Mouse (Mus musculus): ENCODE measurements around the gene Ppox. TPM values are rescaled to one million over a fixed set of nuclear protein-coding genes. Genes with fewer than 3 reads are reported as not detected.
"Not testable (repeated sequence)": the region's sequence is repeated elsewhere in the genome, so short reads cannot be mapped to it uniquely, and the experiment has no call there.

Gene Ppox
- polyA plus RNA-seq, 1 experiment: 136 TPM

DNA sequence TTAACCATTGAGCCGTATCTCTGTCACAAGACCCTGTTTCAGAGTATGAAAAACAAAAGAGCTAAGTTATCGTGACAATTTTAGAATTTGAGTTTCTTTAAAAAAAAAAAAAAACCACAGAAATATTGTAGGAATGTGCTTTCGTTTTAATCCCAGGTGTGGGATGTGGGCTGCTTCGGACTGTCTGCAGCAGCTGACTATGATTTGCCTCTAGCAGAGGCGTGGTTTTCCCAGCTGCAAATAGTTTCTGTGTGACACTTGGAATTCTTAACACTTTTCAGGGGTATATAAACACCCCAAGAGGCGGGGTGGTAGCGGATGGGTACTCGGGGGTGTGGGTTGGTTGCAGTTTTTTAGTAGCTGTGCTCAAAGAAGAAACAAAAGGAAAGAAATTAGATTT lies 35.6 kb downstream of the Ppox start:
- no peak for DNase-seq (ENCODE audit: low spot score)

DNA sequence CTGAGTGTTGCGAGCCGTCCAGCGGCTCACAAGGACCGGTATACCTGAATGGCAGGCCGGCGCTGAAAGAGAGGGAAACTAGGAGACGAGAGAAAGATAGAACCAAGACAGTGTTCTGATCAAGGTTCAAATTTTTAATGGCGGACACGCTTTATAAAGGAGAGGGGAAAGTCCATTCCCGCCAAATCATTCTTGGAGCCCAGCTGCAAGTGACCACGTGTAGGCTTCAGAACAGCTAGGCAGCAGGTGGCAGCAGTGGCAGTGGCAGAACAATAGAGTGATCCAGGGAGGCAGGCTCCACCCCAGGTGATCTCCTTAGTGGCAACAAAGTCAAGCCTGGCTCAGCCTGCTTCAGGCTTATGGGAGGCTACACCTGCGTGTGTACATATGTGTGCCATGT lies 39.0 kb downstream of the Ppox start:
- DNase-seq (ENCODE audit: low spot score): not testable (repeated sequence)

GRCm38 (mm10) chr1:171240911-171241310 lies 40.1 kb downstream of the Ppox start:
- no peak for DNase-seq (ENCODE audit: low spot score)

DNA sequence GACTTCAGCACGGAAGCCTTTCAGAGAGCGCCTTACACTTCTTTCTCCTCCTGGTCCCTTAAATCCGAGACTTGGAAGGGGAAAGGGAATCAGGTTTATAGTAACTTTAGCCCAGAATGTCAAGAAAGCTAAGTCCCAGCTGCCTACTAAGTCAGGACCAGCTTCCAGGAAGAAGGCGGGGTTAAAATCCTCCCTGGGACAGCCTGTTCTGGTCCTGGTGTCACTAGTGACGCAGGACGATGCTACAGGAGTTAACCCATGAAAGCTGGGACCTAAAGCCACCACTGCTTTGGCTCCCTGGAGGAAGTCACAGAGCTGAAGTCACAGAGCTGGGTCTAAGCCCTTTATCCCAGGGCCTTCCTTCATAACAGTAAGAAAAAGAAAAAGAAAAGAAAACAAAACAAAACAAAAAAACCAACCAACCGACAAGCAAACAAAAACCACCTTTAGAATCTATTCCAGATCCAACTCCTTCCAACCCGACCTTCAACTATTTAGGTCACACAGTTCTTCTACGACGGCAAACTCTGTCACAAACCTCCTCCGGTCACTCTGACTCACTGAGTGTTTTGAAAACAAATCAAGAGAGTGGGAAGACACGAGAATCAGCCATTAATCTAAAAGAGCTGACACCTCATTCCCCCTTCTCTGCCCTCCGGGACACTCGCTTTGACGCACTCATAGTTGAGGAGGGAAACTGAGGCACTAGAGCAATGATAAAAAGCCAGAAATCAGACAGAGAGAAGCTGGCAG lies 40.8 kb downstream of the Ppox start:
- DNase-seq (ENCODE audit: low spot score): no peak

- DNase-seq (ENCODE audit: low spot score): no peak
Measured at GRCm38 (mm10) chr1:171238463-171238862, 42.5 kb downstream of the Ppox start.

- DNase-seq (ENCODE audit: low spot score): no peak
Measured at GRCm38 (mm10) chr1:171237438-171237837, 43.5 kb downstream of the Ppox start.

- DNase-seq (ENCODE audit: low spot score): no peak
Measured at GRCm38 (mm10) chr1:171235791-171236190, 45.2 kb downstream of the Ppox start.

DNA sequence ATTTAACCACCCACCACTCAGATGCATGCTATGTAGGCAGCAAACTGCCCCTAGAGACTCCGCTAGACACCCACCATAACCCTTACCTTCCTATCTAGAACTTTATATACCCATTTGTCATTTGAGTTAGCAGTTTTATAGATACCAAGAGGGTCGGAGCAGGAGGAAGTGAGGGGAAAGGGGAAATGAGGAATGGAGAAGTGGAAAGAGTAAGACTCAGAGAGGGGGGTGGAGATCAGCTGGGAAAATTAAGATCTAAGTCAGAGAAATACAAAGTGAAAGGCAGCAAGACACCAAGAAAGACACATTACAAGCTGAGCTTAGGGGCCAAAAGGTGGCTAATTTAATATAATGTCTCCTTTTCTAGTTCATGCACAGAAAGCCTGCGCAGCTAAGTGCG lies 46.4 kb downstream of the Ppox start:
- DNase-seq (ENCODE audit: low spot score): no peak

DNA sequence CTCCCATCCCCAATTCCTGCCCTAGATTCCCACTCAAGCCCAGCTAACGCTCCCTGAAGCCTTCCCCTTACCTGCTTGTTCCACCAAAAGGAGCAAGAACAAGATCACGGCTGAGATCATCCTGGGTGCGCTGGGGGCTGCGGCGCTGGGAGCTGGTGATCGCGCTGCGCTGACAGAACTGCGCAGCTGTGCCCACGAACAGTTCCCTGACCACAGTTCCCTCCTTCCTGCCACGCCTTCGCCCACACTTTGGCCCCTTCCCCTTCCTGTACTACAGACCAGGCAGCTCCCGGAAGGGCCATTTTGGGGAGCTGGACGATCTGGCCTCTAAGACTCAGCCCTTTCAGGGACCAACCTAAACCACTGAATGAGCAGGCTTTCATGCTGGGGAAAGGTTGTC lies 46.9 kb downstream of the Ppox start, which contains the start of gene Fcer1g:
Fcer1g (minus strand) TSS at position 240 of the 400 bp plus-strand sequence.
- DNase-seq (ENCODE audit: low spot score): no peak

DNA sequence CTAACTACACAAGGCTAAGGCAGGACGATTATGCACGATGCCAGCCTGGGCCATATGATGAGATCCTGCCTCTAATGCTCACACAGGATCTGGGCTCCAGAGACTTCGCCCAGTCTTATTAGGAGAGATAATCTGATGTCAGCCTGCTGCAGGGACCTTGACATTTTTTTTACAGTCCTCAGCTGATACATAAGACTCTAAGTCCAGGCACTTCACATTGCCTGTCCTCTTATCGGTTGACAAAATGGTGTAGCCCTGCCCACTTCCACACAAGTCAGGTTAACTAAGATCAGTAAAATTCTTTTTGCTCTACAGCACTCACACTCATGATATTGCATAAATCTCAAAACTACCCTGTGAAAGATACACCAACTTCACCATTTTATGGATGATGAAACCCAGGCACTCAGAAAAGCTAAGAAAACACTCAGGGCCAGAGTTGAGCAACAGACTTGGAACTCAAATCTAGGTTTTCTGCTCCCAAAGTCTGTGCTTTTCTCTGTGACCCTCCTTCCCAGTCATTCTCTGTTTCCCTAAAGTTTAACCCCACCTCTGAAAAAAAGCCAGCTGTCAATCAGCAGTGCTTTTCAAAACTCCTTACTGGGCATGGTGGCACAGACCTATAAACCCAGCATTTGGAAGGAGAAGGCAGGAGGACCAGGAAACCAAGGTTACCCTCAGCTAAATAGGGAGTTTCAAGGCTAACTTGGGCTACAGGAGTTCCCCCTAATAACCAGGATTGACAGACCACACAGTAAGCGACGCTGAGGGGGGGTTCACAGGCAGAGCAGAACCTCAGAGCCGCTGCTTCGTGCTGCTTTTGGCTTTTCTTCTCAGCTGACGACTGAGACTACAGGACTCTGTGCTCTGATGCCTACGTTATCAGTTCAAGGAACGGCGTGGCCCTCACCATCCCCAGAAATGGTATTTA lies 47.9 kb downstream of the Ppox start:
- no peak for DNase-seq (ENCODE audit: low spot score)

DNA sequence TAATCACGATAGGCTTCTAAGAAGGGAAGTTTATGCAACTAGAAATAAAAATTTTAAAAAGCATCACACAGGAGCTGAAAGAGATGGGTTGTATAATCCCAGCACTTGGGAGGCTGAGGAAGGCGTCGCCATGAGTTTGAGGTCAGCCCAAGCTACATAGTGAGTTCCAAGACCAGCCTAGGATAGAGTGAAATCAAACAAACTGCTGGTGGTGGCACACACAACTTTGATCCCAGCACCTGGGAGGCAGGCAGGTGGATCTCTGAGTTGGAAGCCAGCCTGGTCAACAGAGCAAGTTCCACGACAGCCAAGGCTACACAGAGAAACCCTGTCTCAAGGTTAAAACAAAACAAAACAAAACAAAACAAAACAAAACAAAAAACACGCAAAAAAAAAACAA lies 48.6 kb downstream of the Ppox start:
- no peak for DNase-seq (ENCODE audit: low spot score)

DNA sequence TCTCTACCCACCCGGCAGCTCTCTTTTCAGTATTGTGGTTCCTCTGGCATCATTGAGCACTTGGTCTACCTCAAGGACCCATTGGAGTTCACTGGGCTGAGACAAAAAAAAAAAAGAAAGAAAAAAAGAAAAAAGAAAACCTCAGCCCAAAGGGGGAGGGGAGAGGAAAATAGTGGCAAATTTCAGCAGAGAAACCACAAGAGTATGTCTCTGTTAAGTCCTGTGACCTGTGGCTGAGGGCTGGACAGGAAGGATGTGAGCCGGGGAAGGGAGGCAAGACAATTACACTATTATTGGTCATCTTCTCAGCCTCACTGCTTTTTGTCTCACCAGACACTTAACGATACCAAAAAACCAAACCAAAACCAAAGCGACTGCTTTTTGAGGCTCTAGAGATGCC lies 49.1 kb downstream of the Ppox start:
- no peak for DNase-seq (ENCODE audit: low spot score)

DNA sequence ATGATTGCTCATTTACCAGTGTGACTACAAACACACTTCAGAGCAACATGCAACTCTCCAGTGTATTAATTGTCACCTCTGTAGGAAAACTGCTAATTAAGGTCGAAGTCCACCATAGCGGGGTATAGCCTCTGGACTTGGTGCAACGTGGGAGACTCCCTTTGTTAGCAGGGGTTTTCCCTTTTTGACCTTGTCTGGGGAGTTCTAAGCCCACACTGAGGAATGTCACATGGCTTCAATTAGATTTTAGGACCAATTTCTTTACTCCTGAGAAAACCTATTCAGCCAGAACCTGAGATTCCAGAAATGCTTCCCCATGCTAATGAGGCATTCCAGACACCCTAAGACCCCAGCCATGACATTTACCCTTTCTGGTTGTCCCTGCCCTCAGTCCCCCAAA lies 50.8 kb downstream of the Ppox start:
- DNase-seq (ENCODE audit: low spot score): no peak

DNA sequence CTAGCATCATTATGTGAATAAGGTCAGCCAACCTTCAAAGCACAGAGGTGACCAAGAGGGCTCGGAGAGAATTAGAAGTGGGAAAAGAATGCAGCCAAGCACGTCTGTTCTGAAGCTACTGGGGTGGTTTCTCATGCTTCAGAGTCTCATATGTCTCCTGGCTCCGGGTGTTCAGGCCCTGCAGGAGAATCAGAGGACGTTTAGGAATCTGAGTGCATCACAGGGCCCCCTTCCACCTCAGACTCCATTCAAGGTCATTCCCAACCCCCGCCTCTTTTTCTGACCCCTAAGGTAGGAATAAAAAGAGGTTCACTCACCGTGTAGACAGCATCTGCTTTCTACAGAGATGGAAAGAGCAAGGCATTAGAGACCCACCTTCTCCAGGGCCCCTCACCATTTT lies 51.2 kb downstream of the Ppox start:
- no peak for DNase-seq (ENCODE audit: low spot score)

GRCm38 (mm10) chr1:171227879-171228278 lies 53.1 kb downstream of the Ppox start:
- DNase-seq (ENCODE audit: low spot score): no peak

DNA sequence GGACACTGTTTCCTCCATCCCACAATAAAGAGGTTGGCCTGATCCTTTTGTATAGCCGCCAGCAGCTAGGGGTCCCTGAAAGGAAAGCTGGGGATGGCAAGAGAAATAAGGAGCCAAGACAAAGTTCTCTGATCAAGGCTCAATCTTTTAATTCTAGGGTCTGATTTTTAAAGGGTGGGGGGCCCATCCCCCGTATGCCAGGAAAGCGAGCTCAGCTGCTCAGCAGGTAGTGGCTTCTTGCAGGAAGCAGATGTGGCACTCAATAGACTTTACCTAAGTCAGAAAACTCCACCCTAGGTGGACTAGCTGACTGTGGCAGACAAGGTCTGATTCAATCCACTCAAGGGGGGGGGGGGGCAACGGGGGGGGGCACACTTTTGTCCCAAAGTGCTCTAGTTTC lies 54.2 kb downstream of the Ppox start:
- DNase-seq (ENCODE audit: low spot score): no peak

Other genes starting within 250 kb of the Ppox start
- gene Fcgr3, start 216.3 kb downstream of the Ppox start, polyA plus RNA-seq (2012; rRNA removed): 30.3 and 31.5 TPM in 2 replicates
- gene Cfap126, start 167.3 kb downstream of the Ppox start, polyA plus RNA-seq (2012; rRNA removed): 11.3 and 12.6 TPM in 2 replicates
- gene Sdhc, start 130.6 kb downstream of the Ppox start, polyA plus RNA-seq (2012; rRNA removed): 286 and 310 TPM in 2 replicates
- gene Mpz, start 130.5 kb downstream of the Ppox start, polyA plus RNA-seq (2012; rRNA removed): 24.1 and 28.5 TPM in 2 replicates
- gene Pcp4l1, start 84.9 kb downstream of the Ppox start, polyA plus RNA-seq (2012; rRNA removed): 317 and 416 TPM in 2 replicates
- gene Nr1i3, start 67.2 kb downstream of the Ppox start, polyA plus RNA-seq (2012; rRNA removed): 0.04 TPM in 1 of 2 replicates, not detected in the other
- gene Tomm40l, start 58.7 kb downstream of the Ppox start, polyA plus RNA-seq (2012; rRNA removed): 35.0 and 39.6 TPM in 2 replicates
- gene Apoa2, start 56.1 kb downstream of the Ppox start, polyA plus RNA-seq (2012; rRNA removed): 1.0 and 1.8 TPM in 2 replicates
- gene Fcer1g, start 46.8 kb downstream of the Ppox start, polyA plus RNA-seq (2012; rRNA removed): 64.8 and 72.7 TPM in 2 replicates
- gene Adamts4, start 30.8 kb downstream of the Ppox start, polyA plus RNA-seq (2012; rRNA removed): 0.43 and 0.46 TPM in 2 replicates
- gene Ndufs2, start 29.8 kb downstream of the Ppox start, polyA plus RNA-seq (2012; rRNA removed): 110 and 141 TPM in 2 replicates
- gene B4galt3, start 10.9 kb downstream of the Ppox start, polyA plus RNA-seq (2012; rRNA removed): 71.4 and 74.6 TPM in 2 replicates
- 44.7 and 48.4 TPM in 2 replicates for gene Usp21, start 6.8 kb upstream of the Ppox start, polyA plus RNA-seq (2012; rRNA removed)
- 78.1 and 81.2 TPM in 2 replicates for gene Ufc1, start 13.8 kb upstream of the Ppox start, polyA plus RNA-seq (2012; rRNA removed)
- gene Dedd, start 48.0 kb upstream of the Ppox start, polyA plus RNA-seq (2012; rRNA removed): 50.0 and 53.0 TPM in 2 replicates
- 63.1 and 70.2 TPM in 2 replicates for gene Nit1, start 64.5 kb upstream of the Ppox start, polyA plus RNA-seq (2012; rRNA removed)
- gene Pfdn2, start 64.5 kb upstream of the Ppox start, polyA plus RNA-seq (2012; rRNA removed): 47.8 and 66.6 TPM in 2 replicates
- 2.3 and 2.8 TPM in 2 replicates for gene Klhdc9, start 79.6 kb upstream of the Ppox start, polyA plus RNA-seq (2012; rRNA removed)
- gene Nectin4, start 88.9 kb upstream of the Ppox start, polyA plus RNA-seq (2012; rRNA removed): 35.1 and 39.2 TPM in 2 replicates
- gene Arhgap30, start 107.8 kb upstream of the Ppox start, polyA plus RNA-seq (2012; rRNA removed): 4.2 and 5.0 TPM in 2 replicates
- 68.7 and 73.4 TPM in 2 replicates for gene Usf1, start 130.1 kb upstream of the Ppox start, polyA plus RNA-seq (2012; rRNA removed)
- 5.4 and 8.4 TPM in 2 replicates for gene Tstd1, start 137.7 kb upstream of the Ppox start, polyA plus RNA-seq (2012; rRNA removed)
- gene F11r, start 156.3 kb upstream of the Ppox start, polyA plus RNA-seq (2012; rRNA removed): 76.3 and 79.2 TPM in 2 replicates
- 7.9 and 8.8 TPM in 2 replicates for gene Alyref2, start 222.3 kb upstream of the Ppox start, polyA plus RNA-seq (2012; rRNA removed)

All from urinary bladder, adult 2 months (tissue).